Mouse (Mus musculus) lung, postnatal 0 days (tissue): ENCODE measurements around the gene Msl1. TPM values are rescaled to one million over a fixed set of nuclear protein-coding genes. Genes with fewer than 3 reads are reported as not detected.

ENCODE experiments used
- ATAC-seq: fragments of 200-750 bp; cut with Nextera tagmentation; 2 replicates; pipeline ENCODE4 v1.8.0; 2017; ENCODE audit warnings: moderate library complexity
- DNase-seq: peaks from one replicate; pipeline ENCODE4 v3.0.0-alpha.2; 2016; ENCODE audit warnings: low spot score
- H3K27ac ChIP-seq: fragments of 300-500 bp; sonication (generic); 2 replicates; pipeline ENCODE4 v1.5.1; 2014; ENCODE audit warnings: antibody characterized with exemption, mild to moderate bottlenecking, low read length, mixed read lengths
- H3K27me3 ChIP-seq: fragments of 300-500 bp; sonication (generic); replicated peaks from 2 replicates; pipeline ENCODE4 v1.6.1; 2014; ENCODE audit warnings: low read length, mixed read lengths; ENCODE audit not compliant: insufficient read depth
- H3K36me3 ChIP-seq: fragments of 300-500 bp; sonication (generic); 2 replicates; pipeline ENCODE4 v1.6.1; 2014; ENCODE audit warnings: low read length, mixed read lengths; ENCODE audit not compliant: insufficient read depth
- H3K4me1 ChIP-seq: fragments of 300-500 bp; sonication (generic); 2 replicates; pipeline ENCODE4 v1.6.1; 2014; ENCODE audit warnings: antibody characterized with exemption, low read depth, low read length, mixed read lengths; ENCODE audit not compliant: insufficient read depth
- H3K4me2 ChIP-seq: fragments of 300-500 bp; sonication (generic); replicated peaks from 2 replicates; pipeline ENCODE4 v1.6.1; 2014; ENCODE audit warnings: low read depth, mild to moderate bottlenecking, low read length, moderate library complexity, mixed read lengths
- H3K4me3 ChIP-seq: fragments of 300-500 bp; sonication (generic); 2 replicates; pipeline ENCODE4 v1.5.1; 2014; ENCODE audit warnings: low read depth, low read length
- H3K9ac ChIP-seq: fragments of 300-500 bp; sonication (generic); replicated peaks from 2 replicates; pipeline ENCODE4 v1.6.1; 2014; ENCODE audit warnings: low read depth, mild to moderate bottlenecking
- H3K9me3 ChIP-seq: fragments of 300-500 bp; sonication (generic); 2 replicates; pipeline ENCODE4 v1.6.1; 2016; ENCODE audit warnings: low read length, mixed read lengths
- CTCF ChIP-seq: IDR thresholded peaks from 2 replicates; pipeline ENCODE4 v1.5.1; 2016; ENCODE audit warnings: antibody characterized with exemption, mild to moderate bottlenecking
- EP300 ChIP-seq: IDR thresholded peaks from 2 replicates; pipeline ENCODE4 v1.6.1; 2016; ENCODE audit warnings: antibody characterized with exemption, mild to moderate bottlenecking, control low read depth
- WGBS: fragments of 180-500 bp; shearing (Covaris S2); extraction: QIAGEN DNeasy Blood & Tissue Kit; methylation state at CpG from one replicate; pipeline ENCODE4 v1.1.7; 2014; 5-methylcytosine and 5-hydroxymethylcytosine counted together
- polyA plus RNA-seq: library from polyadenylated mRNA; unstranded; fragments of >200 nt; fragmentation: Nextera tagmentation; extraction: Ambion mirVana; gene quantifications from 2 replicates; pipeline ENCODE4 v1.2.1, GENCODE M21; 2015

Msl1 gene
- polyA plus RNA-seq, 1 experiment from 2014 or later, result 16.3 TPM

DNA sequence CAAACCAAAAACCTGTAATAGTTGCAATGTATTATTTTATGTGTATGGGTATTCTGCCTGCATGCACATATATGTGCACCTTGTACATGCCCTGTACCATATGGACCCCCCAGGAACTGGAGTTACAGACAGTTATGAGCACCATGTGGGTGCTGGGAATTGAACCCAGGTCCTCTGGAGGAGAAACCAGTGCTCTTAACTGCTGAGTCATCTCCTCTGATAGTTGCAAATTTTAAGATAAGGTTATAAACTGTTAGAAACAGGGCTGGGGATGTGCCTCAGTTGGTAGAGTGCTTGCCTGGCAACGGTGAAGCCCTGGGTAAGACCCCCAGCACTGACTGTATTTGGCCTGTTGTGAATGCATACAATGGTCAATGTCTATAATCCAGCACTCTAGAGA lies 3.9 kb upstream of the Msl1 start:
- peaks cover 6% of the 10 kb centered on the region for H3K4me1 ChIP-seq
- H3K27ac ChIP-seq, result no peak overlapping the region
- no peak overlapping the region for H3K4me3 ChIP-seq
- H3K9ac ChIP-seq, result no peak overlapping the region
- TF ChIP-seq EP300 (no peak), CTCF (no peak)
- no peaks in the 10 kb centered on the region for H3K9me3 ChIP-seq
- 68% methylated on average over 1 of the region's 1 CpGs for WGBS
- H3K27me3 ChIP-seq, result no peaks in the 10 kb centered on the region
- no peak for DNase-seq
- H3K36me3 ChIP-seq, result no peaks in the 10 kb centered on the region
- ATAC-seq, result no peak
- H3K4me2 ChIP-seq, result no peak overlapping the region

DNA sequence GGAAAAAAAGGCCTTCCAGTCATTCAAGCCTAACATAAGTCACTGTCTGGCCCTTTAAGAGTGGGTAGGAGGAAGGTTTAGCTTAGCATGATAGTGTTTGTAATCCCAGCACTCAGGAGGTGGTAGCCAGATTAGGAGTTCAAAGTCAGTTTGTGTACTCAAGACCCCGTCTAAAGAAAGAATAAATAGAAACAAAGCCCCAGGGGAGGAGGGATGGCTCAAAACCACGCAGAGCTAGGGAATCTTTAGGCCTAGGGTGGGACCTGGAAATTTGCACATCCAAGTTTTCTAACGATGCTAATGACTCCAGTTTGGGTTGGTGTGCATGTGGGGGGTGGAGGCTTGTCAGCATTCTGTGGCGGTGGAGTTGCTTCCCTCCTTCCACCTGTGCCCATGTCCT lies 3.2 kb upstream of the Msl1 start:
- no peak overlapping the region for H3K4me2 ChIP-seq

GRCm38 (mm10) chr11:98794469-98795014 lies 774 bp upstream of the Msl1 start:
- Histone ChIP-seq H3K4me1 (peaks cover 8% of the 10 kb centered on the region; the same call in 1 of the 2 replicates), H3K27ac (peak overlapping the region; percentile 99), H3K4me3 (peak overlapping the region; percentile 99), H3K9ac (peak overlapping the region; percentile 99), H3K27me3 (no peaks in the 10 kb centered on the region), H3K36me3 (0 out of 2 replicates have a peak, but pooled peaks cover 6% of the 10 kb centered on the region), H3K4me2 (peak overlapping the region; percentile 86), H3K9me3 (no peaks in the 10 kb centered on the region)
- DNase-seq (peak; percentile 91), ATAC-seq (peak; percentile 73)
- WGBS, result under 1% methylated on average over 27 of the region's 30 CpGs
- TF ChIP-seq CTCF (peak; percentile 55), EP300 (no peak)

More for the DNA sequence above, 3.2 kb upstream of the Msl1 start:
- 21% methylated on average over 4 of the region's 4 CpGs for WGBS
- DNase-seq (no peak), ATAC-seq (no peak)
- no peak overlapping the region for H3K9ac ChIP-seq
- H3K4me3 ChIP-seq, result no peak overlapping the region
- no peaks in the 10 kb centered on the region for H3K9me3 ChIP-seq
- no peak for TF ChIP-seq EP300
- TF ChIP-seq CTCF, result no peak
- H3K4me1 ChIP-seq, result peaks cover 6% of the 10 kb centered on the region
- H3K36me3 ChIP-seq, result no peaks in the 10 kb centered on the region
- H3K27ac ChIP-seq, result no peak overlapping the region
- no peaks in the 10 kb centered on the region for H3K27me3 ChIP-seq

DNA sequence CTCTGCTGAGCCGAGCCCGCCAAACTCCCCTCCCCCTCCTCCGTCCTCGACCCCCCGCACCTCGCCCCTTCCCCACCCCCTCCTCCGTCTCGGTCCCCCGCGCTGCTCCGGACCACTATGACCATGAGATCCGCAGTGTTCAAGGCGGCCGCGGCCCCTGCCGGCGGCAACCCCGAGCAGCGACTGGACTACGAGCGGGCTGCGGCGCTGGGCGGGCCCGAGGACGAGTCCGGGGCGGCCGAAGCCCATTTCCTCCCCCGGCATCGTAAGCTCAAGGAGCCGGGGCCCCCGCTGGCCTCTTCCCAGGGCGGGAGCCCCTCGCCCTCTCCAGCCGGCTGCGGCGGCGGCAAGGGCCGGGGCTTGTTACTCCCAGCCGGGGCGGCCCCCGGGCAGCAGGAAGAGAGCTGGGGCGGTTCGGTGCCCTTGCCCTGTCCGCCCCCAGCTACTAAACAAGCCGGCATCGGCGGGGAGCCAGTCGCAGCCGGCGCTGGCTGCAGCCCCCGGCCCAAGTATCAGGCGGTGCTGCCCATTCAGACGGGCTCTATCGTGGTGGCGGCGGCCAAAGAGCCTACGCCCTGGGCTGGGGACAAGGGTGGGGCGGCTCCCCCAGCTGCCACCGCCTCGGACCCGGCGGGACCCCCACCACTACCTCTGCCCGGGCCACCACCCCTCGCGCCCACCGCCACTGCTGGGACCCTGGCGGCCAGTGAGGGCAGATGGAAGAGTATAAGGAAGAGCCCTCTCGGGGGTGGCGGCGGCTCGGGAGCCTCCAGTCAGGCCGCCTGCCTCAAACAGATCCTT lies 598 bp downstream of the Msl1 start:
- H3K4me2 ChIP-seq, result peak overlapping the region; percentile 86
- peak; percentile 72 for DNase-seq
- WGBS, result 0% methylated on average over 43 of the region's 74 CpGs
- peaks cover 8% of the 10 kb centered on the region; the same call in 1 of the 2 replicates for H3K4me1 ChIP-seq
- H3K36me3 ChIP-seq, result 0 out of 2 replicates have a peak, but pooled peaks cover 6% of the 10 kb centered on the region
- peak overlapping the region; percentile 99 for H3K27ac ChIP-seq
- H3K9ac ChIP-seq, result peak overlapping the region; percentile 99
- peak; percentile 34 for TF ChIP-seq CTCF
- TF ChIP-seq EP300, result no peak
- H3K27me3 ChIP-seq, result no peaks in the 10 kb centered on the region
- peak overlapping the region; percentile 99 for H3K4me3 ChIP-seq
- H3K9me3 ChIP-seq, result no peaks in the 10 kb centered on the region
- ATAC-seq, result peak; percentile 51

GRCm38 (mm10) chr11:98796515-98797216 lies 1.4 kb downstream of the Msl1 start:
- Histone ChIP-seq H3K4me3 (peak overlapping the region; percentile 99), H3K27me3 (no peaks in the 10 kb centered on the region), H3K9me3 (no peaks in the 10 kb centered on the region), H3K4me1 (peaks cover 8% of the 10 kb centered on the region; the same call in 1 of the 2 replicates), H3K36me3 (0 out of 2 replicates have a peak, but pooled peaks cover 10% of the 10 kb centered on the region), H3K9ac (peak overlapping the region; percentile 99), H3K27ac (peak overlapping the region; percentile 99), H3K4me2 (peak overlapping the region; percentile 86)
- ATAC-seq (no peak), DNase-seq (peak; percentile 77)
- WGBS, result under 1% methylated on average over 23 of the region's 23 CpGs
- 0 out of 2 replicates have a peak, but pooled peaks have one; percentile 6 for TF ChIP-seq CTCF
- TF ChIP-seq EP300, result no peak

GRCm38 (mm10) chr11:98797306-98797705 lies 2.0 kb downstream of the Msl1 start:
- peak overlapping the region; percentile 99 for H3K4me3 ChIP-seq
- peak overlapping the region; percentile 99 for H3K9ac ChIP-seq
- H3K27me3 ChIP-seq, result no peaks in the 10 kb centered on the region
- TF ChIP-seq CTCF (no peak), EP300 (no peak)
- WGBS, result 0% methylated on average over 5 of the region's 5 CpGs
- peaks cover 8% of the 10 kb centered on the region; the same call in 1 of the 2 replicates for H3K4me1 ChIP-seq
- H3K4me2 ChIP-seq, result peak overlapping the region; percentile 86
- H3K9me3 ChIP-seq, result no peaks in the 10 kb centered on the region
- no peak for ATAC-seq
- peak; percentile 19 for DNase-seq
- H3K27ac ChIP-seq, result peak overlapping the region; percentile 99
- H3K36me3 ChIP-seq, result 0 out of 2 replicates have a peak, but pooled peaks cover 13% of the 10 kb centered on the region
